Mouse (Mus musculus) hindbrain, embryonic 11.5 days (tissue): ENCODE data around the gene Calm1. TPM values are rescaled to one million over a fixed set of nuclear protein-coding genes. Genes with fewer than 3 reads are reported as not detected.

ENCODE experiments used
- ATAC-seq: fragments of 200-750 bp; cut with Nextera tagmentation; 2 replicates; pipeline ENCODE4 v1.8.0; 2017; ENCODE audit warnings: mild to moderate bottlenecking, moderate TSS enrichment, moderate library complexity; ENCODE audit not compliant: low FRiP score
- DNase-seq: peaks from one replicate; pipeline ENCODE4 v3.0.0-alpha.2; 2015; ENCODE audit warnings: low spot score
- H3K27ac ChIP-seq: fragments of 300-500 bp; sonication (generic); 2 replicates; pipeline ENCODE4 v1.5.1; 2014; ENCODE audit warnings: mild to moderate bottlenecking, low read depth, low read length
- H3K27me3 ChIP-seq: fragments of 300-500 bp; sonication (generic); 2 replicates; pipeline ENCODE4 v1.6.1; 2014; ENCODE audit warnings: mild to moderate bottlenecking, low read length, moderate library complexity, mixed read lengths; ENCODE audit not compliant: control insufficient read depth, insufficient read depth
- H3K36me3 ChIP-seq: fragments of 300-500 bp; sonication (generic); 2 replicates; pipeline ENCODE4 v1.6.1; 2014; ENCODE audit warnings: mild to moderate bottlenecking, low read length, moderate library complexity, mixed read lengths; ENCODE audit not compliant: control insufficient read depth, insufficient read depth
- H3K4me1 ChIP-seq: fragments of 300-500 bp; sonication (generic); replicated peaks from 2 replicates; pipeline ENCODE4 v1.6.1; 2014; ENCODE audit warnings: low read length, mixed read lengths; ENCODE audit not compliant: control insufficient read depth, insufficient read depth
- H3K4me2 ChIP-seq: fragments of 300-500 bp; sonication (generic); replicated peaks from 2 replicates; pipeline ENCODE4 v1.6.1; 2014; ENCODE audit warnings: mild to moderate bottlenecking, low read depth, low read length
- H3K4me3 ChIP-seq: fragments of 300-500 bp; sonication (generic); 2 replicates; pipeline ENCODE4 v1.5.1; 2014; ENCODE audit warnings: low read depth, low read length
- H3K9ac ChIP-seq: fragments of 300-500 bp; sonication (generic); 2 replicates; pipeline ENCODE4 v1.6.1; 2014; ENCODE audit warnings: low read depth, low read length
- H3K9me3 ChIP-seq: fragments of 300-500 bp; sonication (generic); 2 replicates; pipeline ENCODE4 v1.6.1; 2016; ENCODE audit warnings: low read length; ENCODE audit not compliant: control insufficient read depth
- WGBS: fragments of 180-500 bp; shearing (Covaris S2); extraction: QIAGEN DNeasy Blood & Tissue Kit; methylation state at CpG from one replicate; pipeline ENCODE4 v1.1.7; 2014; 5-methylcytosine and 5-hydroxymethylcytosine counted together
- polyA plus RNA-seq: library from polyadenylated mRNA; unstranded; fragments of >200 nt; fragmentation: Nextera tagmentation; extraction: Ambion mirVana; gene quantifications from 2 replicates; pipeline ENCODE4 v1.2.1, GENCODE M21; 2014

Gene Calm1
- polyA plus RNA-seq, 1 experiment from 2014 or later, result 1,584 TPM

GRCm38 (mm10) chr12:100222322-100222993 is 23.2 kb downstream of the Calm1 start:
- ATAC-seq (peak; percentile 59; the same call in 1 of the 2 replicates), DNase-seq (no peak)
- no peak overlapping the region for H3K9ac ChIP-seq
- H3K4me3 ChIP-seq, result no peak overlapping the region
- no peaks in the 10 kb centered on the region for H3K36me3 ChIP-seq
- no peak overlapping the region for H3K27ac ChIP-seq
- WGBS, result 85% methylated on average over 13 of the region's 13 CpGs
- H3K4me1 ChIP-seq, result peaks cover 2% of the 10 kb centered on the region
- no peaks in the 10 kb centered on the region for H3K27me3 ChIP-seq
- H3K4me2 ChIP-seq, result no peak overlapping the region
- H3K9me3 ChIP-seq, result no peaks in the 10 kb centered on the region

- Histone ChIP-seq H3K4me1 (peaks cover 8% of the 10 kb centered on the region), H3K27me3 (no peaks in the 10 kb centered on the region), H3K4me3 (no peak overlapping the region), H3K27ac (peak overlapping the region; percentile 18; the same call in 1 of the 2 replicates), H3K9ac (no peak overlapping the region), H3K4me2 (no peak overlapping the region), H3K36me3 (no peaks in the 10 kb centered on the region), H3K9me3 (no peaks in the 10 kb centered on the region)
- WGBS, result 76% methylated on average over 8 of the region's 8 CpGs
- no peak for ATAC-seq
- DNase-seq, result no peak
These were observed 24.3 kb downstream of the Calm1 start for GRCm38 (mm10) chr12:100223531-100223930.

- peaks cover 9% of the 10 kb centered on the region for H3K4me1 ChIP-seq
- H3K4me3 ChIP-seq, result no peak overlapping the region
- H3K36me3 ChIP-seq, result no peaks in the 10 kb centered on the region
- DNase-seq (no peak), ATAC-seq (no peak)
- H3K27ac ChIP-seq, result no peak overlapping the region
- no peak overlapping the region for H3K4me2 ChIP-seq
- H3K9ac ChIP-seq, result no peak overlapping the region
- H3K9me3 ChIP-seq, result no peaks in the 10 kb centered on the region
- 88% methylated on average over 4 of the region's 4 CpGs for WGBS
- H3K27me3 ChIP-seq, result no peaks in the 10 kb centered on the region
These were observed 26.0 kb downstream of the Calm1 start for GRCm38 (mm10) chr12:100225196-100225595.

GRCm38 (mm10) chr12:100226073-100226472 is 26.8 kb downstream of the Calm1 start:
- Histone ChIP-seq H3K36me3 (no peaks in the 10 kb centered on the region), H3K9me3 (no peaks in the 10 kb centered on the region), H3K4me2 (no peak overlapping the region), H3K27ac (peak overlapping the region; percentile 56), H3K4me1 (peaks cover 9% of the 10 kb centered on the region), H3K4me3 (no peak overlapping the region), H3K9ac (no peak overlapping the region), H3K27me3 (no peaks in the 10 kb centered on the region)
- WGBS, result 72% methylated on average over 5 of the region's 5 CpGs
- 0 out of 2 replicates have a peak, but pooled peaks have one; percentile 8 for ATAC-seq
- DNase-seq, result no peak

- WGBS, result 62% methylated on average over 8 of the region's 8 CpGs
- peaks cover 9% of the 10 kb centered on the region for H3K4me1 ChIP-seq
- ATAC-seq, result peak; percentile 41
These were observed 27.4 kb downstream of the Calm1 start for GRCm38 (mm10) chr12:100226621-100227020.

DNA sequence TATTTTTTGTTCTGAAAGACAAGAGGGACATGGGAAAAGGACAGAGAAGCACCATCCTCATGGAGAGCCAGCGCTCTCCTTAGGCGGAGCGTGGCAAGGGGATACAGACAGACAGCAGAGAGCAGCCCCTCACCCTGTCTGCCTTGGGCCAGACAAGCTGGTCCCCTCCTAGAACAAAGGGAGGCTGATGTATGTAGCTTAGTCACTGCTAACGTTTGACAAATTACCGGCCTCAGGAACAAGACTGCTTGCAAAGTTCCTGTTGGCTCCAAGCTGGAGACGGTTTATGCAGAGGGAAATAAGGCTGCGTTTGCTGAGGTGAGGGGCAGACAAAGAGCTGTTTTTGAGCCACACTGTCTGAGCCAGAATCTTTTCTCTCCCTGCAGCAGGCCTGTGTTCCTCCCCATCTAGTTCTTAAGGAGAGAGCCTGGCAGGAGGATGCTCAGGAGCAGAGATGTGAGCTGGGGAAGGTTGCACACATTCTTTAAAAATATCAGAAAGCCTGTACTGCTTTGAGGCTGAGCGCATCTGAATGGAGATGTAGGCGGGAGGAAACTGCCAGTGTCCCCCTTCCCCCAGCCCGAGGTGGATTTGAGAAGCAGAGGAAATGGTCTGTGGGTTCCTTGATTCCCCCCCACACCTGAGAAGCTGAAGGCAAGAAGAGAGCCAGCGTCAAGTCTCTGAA is 28.9 kb downstream of the Calm1 start:
- Histone ChIP-seq H3K27me3 (no peaks in the 10 kb centered on the region), H3K9me3 (no peaks in the 10 kb centered on the region), H3K9ac (peak overlapping the region; percentile 58), H3K36me3 (no peaks in the 10 kb centered on the region), H3K27ac (peak overlapping the region; percentile 89), H3K4me1 (peaks cover 9% of the 10 kb centered on the region), H3K4me2 (no peak overlapping the region), H3K4me3 (no peak overlapping the region)
- WGBS, result 35% methylated on average over 11 of the region's 11 CpGs
- ATAC-seq (peak; percentile 82), DNase-seq (peak; percentile 51)

More at GRCm38 (mm10) chr12:100226621-100227020, 27.4 kb downstream of the Calm1 start:
- H3K27me3 ChIP-seq, result no peaks in the 10 kb centered on the region
- H3K36me3 ChIP-seq, result no peaks in the 10 kb centered on the region
- peak; percentile 58 for DNase-seq
- H3K9ac ChIP-seq, result no peak overlapping the region
- H3K27ac ChIP-seq, result peak overlapping the region; percentile 56
- no peak overlapping the region for H3K4me2 ChIP-seq
- H3K4me3 ChIP-seq, result no peak overlapping the region
- no peaks in the 10 kb centered on the region for H3K9me3 ChIP-seq

GRCm38 (mm10) chr12:100234201-100234600 is 35.0 kb downstream of the Calm1 start:
- no peak overlapping the region for H3K9ac ChIP-seq

DNA sequence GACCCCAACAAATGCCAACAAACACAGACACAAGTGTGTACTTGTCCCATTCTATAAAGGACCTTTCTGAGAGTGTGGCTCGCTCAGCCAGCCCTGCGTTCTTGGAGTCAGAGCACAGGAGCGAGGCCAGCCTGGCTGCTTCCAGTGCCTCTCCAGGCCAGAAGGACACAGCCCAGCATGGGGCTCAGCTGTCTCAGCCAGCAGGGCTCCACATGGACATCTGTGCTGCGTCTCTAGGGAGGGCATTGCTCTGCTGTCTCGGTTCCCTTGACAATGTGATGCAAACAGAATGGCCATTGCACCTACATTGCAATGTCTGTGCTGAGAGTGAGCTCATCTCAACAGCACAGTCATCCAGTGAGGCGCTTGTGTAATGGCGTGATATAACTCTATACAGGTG is 35.7 kb downstream of the Calm1 start:
- no peak overlapping the region for H3K27ac ChIP-seq
- no peaks in the 10 kb centered on the region for H3K36me3 ChIP-seq
- H3K27me3 ChIP-seq, result no peaks in the 10 kb centered on the region
- no peaks in the 10 kb centered on the region; the same call in 1 of the 2 replicates for H3K4me1 ChIP-seq
- H3K4me3 ChIP-seq, result no peak overlapping the region
- WGBS, result 73% methylated on average over 7 of the region's 7 CpGs
- H3K9ac ChIP-seq, result no peak overlapping the region
- H3K4me2 ChIP-seq, result no peak overlapping the region
- no peaks in the 10 kb centered on the region for H3K9me3 ChIP-seq
- ATAC-seq, result no peak
- peak; percentile 31 for DNase-seq

More at GRCm38 (mm10) chr12:100234201-100234600, 35.0 kb downstream of the Calm1 start:
- no peak overlapping the region for H3K4me2 ChIP-seq
- no peak overlapping the region for H3K4me3 ChIP-seq
- no peaks in the 10 kb centered on the region; the same call in 1 of the 2 replicates for H3K4me1 ChIP-seq
- H3K9me3 ChIP-seq, result no peaks in the 10 kb centered on the region
- WGBS, result 87% methylated on average over 5 of the region's 5 CpGs
- DNase-seq, result no peak
- H3K36me3 ChIP-seq, result no peaks in the 10 kb centered on the region
- H3K27ac ChIP-seq, result no peak overlapping the region
- no peak for ATAC-seq
- H3K27me3 ChIP-seq, result no peaks in the 10 kb centered on the region
